10 mouse cellular contexts compared by ENCODE assay signal in the genomic region with DNA sequence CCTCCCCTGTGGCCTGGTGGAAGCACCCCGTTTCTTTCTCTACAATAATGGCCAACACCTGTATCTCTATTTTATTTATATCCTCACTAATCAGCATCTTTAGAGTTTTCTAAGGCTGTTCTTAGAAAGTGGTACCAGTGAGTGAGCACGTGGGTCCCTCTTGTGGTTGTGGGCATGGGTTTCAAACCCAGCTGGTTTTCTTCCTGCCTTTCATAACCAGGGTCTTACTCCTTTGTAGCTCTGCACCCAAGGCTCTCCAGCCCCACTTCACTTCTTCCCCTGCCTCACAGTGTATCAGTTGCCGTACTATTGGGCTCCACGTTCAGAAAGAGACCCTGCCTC.
A peak's percentile ranks its signal among the peaks of the same experiment; 100 is the strongest.
DNase-seq lines count a peak whose midpoint lies in the region; ATAC-seq and TF ChIP-seq lines count a peak whose summit lies in the region.
"Had no signal": no experiment of that assay in that cellular context is flagged by ENCODE, and none has a peak within 500 bp of the region (broad histone marks: within the 10 kb centered on the region; RNA-seq: fewer than 3 reads in every experiment).

No protein-coding gene starts in this region.

- no peaks in the 10 kb centered on the region for H3K9me3 ChIP-seq in hindbrain, embryonic 14.5 days (ENCODE audit: control insufficient read depth, low read length)
- H3K9me3 ChIP-seq in hindbrain, embryonic 11.5 days (ENCODE audit: control insufficient read depth, low read length), result no peaks in the 10 kb centered on the region
- no peaks in the 10 kb centered on the region for H3K9me3 ChIP-seq in stomach, embryonic 15.5 days
- H3K9me3 ChIP-seq: embryonic facial prominence, embryonic 15.5 days had no signal

- no peak for ATAC-seq in hindbrain, embryonic 14.5 days (ENCODE audit: low FRiP score)
- ATAC-seq in hindbrain, embryonic 11.5 days (ENCODE audit: low FRiP score), result no peak
- ATAC-seq in stomach, embryonic 15.5 days (ENCODE audit: insufficient read depth, low FRiP score, low read depth), result no peak

- H3K4me1 ChIP-seq in hindbrain, embryonic 14.5 days (replicated peaks; ENCODE audit: control insufficient read depth, insufficient read depth, low read length), result no peaks in the 10 kb centered on the region
- H3K4me1 ChIP-seq in hindbrain, embryonic 11.5 days (replicated peaks; ENCODE audit: control insufficient read depth, insufficient read depth, low read length), result no peaks in the 10 kb centered on the region
- H3K4me1 ChIP-seq in stomach, embryonic 15.5 days, result no peaks in the 10 kb centered on the region
- H3K4me1 ChIP-seq: embryonic facial prominence, embryonic 15.5 days; heart, embryonic 13.5 days had no signal

- H3K27ac ChIP-seq in hindbrain, embryonic 14.5 days, result no peak overlapping the region
- no peak overlapping the region for H3K27ac ChIP-seq in hindbrain, embryonic 11.5 days (ENCODE audit: low read depth, low read length)
- H3K27ac ChIP-seq in stomach, embryonic 15.5 days, result no peak overlapping the region
- H3K27ac ChIP-seq: embryonic facial prominence, embryonic 15.5 days; heart, embryonic 13.5 days had no signal

- TF ChIP-seq POLR2A in brain, embryonic 14.5 days (IDR thresholded peaks at IDR 0.05; ENCODE audit: borderline replicate concordance, extremely low read depth, insufficient read depth, insufficient read length, poor library complexity, severe bottlenecking), result no peak

- H3K4me3 ChIP-seq in hindbrain, embryonic 14.5 days (replicated peaks; ENCODE audit: low read length), result no peak overlapping the region
- H3K4me3 ChIP-seq in hindbrain, embryonic 11.5 days (ENCODE audit: low read depth, low read length), result no peak overlapping the region
- peak overlapping the region; percentile 14; the same call in 1 of the 2 replicates for H3K4me3 ChIP-seq in stomach, embryonic 15.5 days (replicated peaks)
- H3K4me3 ChIP-seq: embryonic facial prominence, embryonic 15.5 days; heart, embryonic 13.5 days had no signal

- peak; percentile 51; the same call in 1 of the 2 replicates for TF ChIP-seq CTCF in brain, embryonic 14.5 days (IDR thresholded peaks at IDR 0.05; ENCODE audit: borderline replicate concordance, extremely low read depth, insufficient read depth, insufficient read length)

- H3K4me2 ChIP-seq in hindbrain, embryonic 14.5 days (replicated peaks), result peak overlapping the region; percentile 33; the same call in 1 of the 2 replicates
- no peak overlapping the region for H3K4me2 ChIP-seq in hindbrain, embryonic 11.5 days (replicated peaks; ENCODE audit: low read depth, low read length)
- H3K4me2 ChIP-seq in stomach, embryonic 15.5 days, result peak overlapping the region; percentile 47; the same call in 1 of the 2 replicates
- H3K4me2 ChIP-seq: embryonic facial prominence, embryonic 15.5 days; heart, embryonic 13.5 days had no signal

- peak; percentile 40 for DNase-seq in hindbrain, embryonic 14.5 days (ENCODE audit: low spot score)
- DNase-seq in hindbrain, embryonic 11.5 days (ENCODE audit: low spot score), result no peak
- peak; percentile 13 for DNase-seq in lung, postnatal 10 days
- DNase-seq in lung, postnatal 25 days (ENCODE audit: low spot score), result no peak
- peak; percentile 75 for DNase-seq in brain, embryonic 14.5 days (ENCODE audit: low read depth)
- DNase-seq in c-Kit-positive CD71-positive TER-119-positive erythroid progenitor cells, embryonic 14.5 days (ENCODE audit: low spot score), result no peak
- no peak for DNase-seq in layer of hippocampus, postnatal 25 days (ENCODE audit: extremely low spot score in 1 of 2, low spot score in 1 of 2)

- H3K27me3 ChIP-seq in hindbrain, embryonic 14.5 days (ENCODE audit: control insufficient read depth, insufficient read depth, low read length), result no peaks in the 10 kb centered on the region
- no peaks in the 10 kb centered on the region for H3K27me3 ChIP-seq in hindbrain, embryonic 11.5 days (ENCODE audit: control insufficient read depth, insufficient read depth, low read length)
- H3K27me3 ChIP-seq in stomach, embryonic 15.5 days (replicated peaks), result no peaks in the 10 kb centered on the region
- H3K27me3 ChIP-seq: embryonic facial prominence, embryonic 15.5 days; heart, embryonic 13.5 days had no signal

- H3K36me3 ChIP-seq in hindbrain, embryonic 14.5 days (replicated peaks; ENCODE audit: control insufficient read depth, insufficient read depth), result no peaks in the 10 kb centered on the region
- H3K36me3 ChIP-seq in hindbrain, embryonic 11.5 days (ENCODE audit: control insufficient read depth, insufficient read depth, low read length), result no peaks in the 10 kb centered on the region
- H3K36me3 ChIP-seq in stomach, embryonic 15.5 days, result no peaks in the 10 kb centered on the region
- H3K36me3 ChIP-seq: embryonic facial prominence, embryonic 15.5 days; heart, embryonic 13.5 days had no signal

- no peak overlapping the region for H3K9ac ChIP-seq in hindbrain, embryonic 14.5 days
- H3K9ac ChIP-seq in hindbrain, embryonic 11.5 days (ENCODE audit: low read depth, low read length), result no peak overlapping the region
- no peak overlapping the region for H3K9ac ChIP-seq in stomach, embryonic 15.5 days
- H3K9ac ChIP-seq: embryonic facial prominence, embryonic 15.5 days; heart, embryonic 13.5 days had no signal

- 78% methylated on average over 4 of the region's 4 CpGs for WGBS in hindbrain, embryonic 14.5 days
- 68% methylated on average over 4 of the region's 4 CpGs for WGBS in hindbrain, embryonic 11.5 days
- WGBS in stomach, embryonic 15.5 days, result 58% methylated on average over 4 of the region's 4 CpGs

Comparison
In these comparisons a context has a peak if more than half of its experiments do, and no peak if none do; other contexts are left out.
1. DNase-seq: peak in hindbrain, embryonic 14.5 days (single experiment), lung, postnatal 10 days (single experiment) and brain, embryonic 14.5 days (single experiment); none in hindbrain, embryonic 11.5 days (single experiment), lung, postnatal 25 days (single experiment), c-Kit-positive CD71-positive TER-119-positive erythroid progenitor cells, embryonic 14.5 days (single experiment) and layer of hippocampus, postnatal 25 days (0 of 2).